Comparison of ENCODE assay signal across 17 mouse cellular contexts in genomic region chr7:38047229-38047628, GRCm38 (mm10).
"Had no signal": no experiment of that assay in that cellular context is flagged by ENCODE, and none has a peak within 500 bp of the region (broad histone marks: within the 10 kb centered on the region; RNA-seq: fewer than 3 reads in every experiment).

No protein-coding gene starts in this region.

- H3K4me1 ChIP-seq: kidney, embryonic 15.5 days; liver, embryonic 13.5 days; midbrain, embryonic 12.5 days; neural tube, embryonic 13.5 days had no signal

- H3K4me3 ChIP-seq: kidney, embryonic 15.5 days; left cerebral cortex, adult 2 months; liver, embryonic 13.5 days; midbrain, embryonic 12.5 days; myocyte; neural tube, embryonic 13.5 days had no signal

- DNase-seq: kidney, postnatal 10 days; kidney, postnatal 36 days; layer of hippocampus, postnatal 36 days; liver, embryonic 13.5 days; lung, adult 2 months; lung, postnatal 14 days; lung, postnatal 4 days; retina, postnatal 1 day; right cerebral cortex, postnatal 25 days; thymus, adult 18-20 months; thymus, postnatal 4 days had no signal

- H3K9ac ChIP-seq: kidney, embryonic 15.5 days; liver, embryonic 13.5 days; midbrain, embryonic 12.5 days; neural tube, embryonic 13.5 days had no signal

- H3K27ac ChIP-seq: kidney, embryonic 15.5 days; left cerebral cortex, adult 2 months; liver, embryonic 13.5 days; midbrain, embryonic 12.5 days; neural tube, embryonic 13.5 days had no signal

- H3K36me3 ChIP-seq: kidney, embryonic 15.5 days; liver, embryonic 13.5 days; midbrain, embryonic 12.5 days; neural tube, embryonic 13.5 days had no signal

- H3K27me3 ChIP-seq: kidney, embryonic 15.5 days; liver, embryonic 13.5 days; midbrain, embryonic 12.5 days; neural tube, embryonic 13.5 days had no signal

- H3K9me3 ChIP-seq: kidney, embryonic 15.5 days; liver, embryonic 13.5 days; midbrain, embryonic 12.5 days; neural tube, embryonic 13.5 days had no signal

- H3K4me2 ChIP-seq: kidney, embryonic 15.5 days; liver, embryonic 13.5 days; midbrain, embryonic 12.5 days; neural tube, embryonic 13.5 days had no signal

- ATAC-seq: midbrain, embryonic 16.5 days had no signal
